Mouse (Mus musculus) thymus, adult 2 months (tissue): Measurements from ENCODE around the gene Dnaja2. TPM values are rescaled to one million over a fixed set of nuclear protein-coding genes. Genes with fewer than 3 reads are reported as not detected.

Experiments
- DNase-seq: peaks from one replicate; pipeline ENCODE4 v3.0.0; 2021
- H3K27ac ChIP-seq: fragments of 200-500 bp; 2 replicates; pipeline ENCODE4 v1.5.1; 2012; ENCODE audit warnings: low read length, control low read depth; ENCODE audit not compliant: control insufficient read depth, insufficient read depth
- H3K27me3 ChIP-seq: fragments of 200-500 bp; 2 replicates; pipeline ENCODE4 v1.6.1; 2012; ENCODE audit warnings: mild to moderate bottlenecking, low read length, moderate library complexity, mixed read lengths; ENCODE audit not compliant: control insufficient read depth, insufficient read depth
- H3K36me3 ChIP-seq: fragments of 200-500 bp; 2 replicates; pipeline ENCODE4 v1.6.1; 2012; ENCODE audit warnings: mild to moderate bottlenecking, low read length, moderate library complexity; ENCODE audit not compliant: control insufficient read depth, insufficient read depth
- H3K4me1 ChIP-seq: fragments of 200-500 bp; replicated peaks from 2 replicates; pipeline ENCODE4 v1.6.1; 2012; ENCODE audit warnings: low read length; ENCODE audit not compliant: control insufficient read depth, insufficient read depth
- H3K4me3 ChIP-seq: fragments of 200-500 bp; 2 replicates; pipeline ENCODE4 v1.5.1; 2012; ENCODE audit warnings: mild to moderate bottlenecking, low read length, control low read depth, moderate library complexity; ENCODE audit not compliant: control insufficient read depth, insufficient read depth
- CTCF ChIP-seq: fragments of 200-500 bp; IDR thresholded peaks from 2 replicates; pipeline ENCODE4 v1.5.1; 2012; ENCODE audit warnings: mild to moderate bottlenecking, control low read depth, low read length, moderate library complexity, borderline replicate concordance; ENCODE audit not compliant: control insufficient read depth, poor library complexity, insufficient read depth; ENCODE audit errors: extremely low read depth
- POLR2A ChIP-seq: fragments of 200-500 bp; IDR thresholded peaks from 2 replicates; pipeline ENCODE4 v1.6.1; 2012; ENCODE audit warnings: mild to moderate bottlenecking, low read length, control low read depth, moderate library complexity; ENCODE audit not compliant: control insufficient read depth, poor library complexity, insufficient read depth; ENCODE audit errors: extremely low read depth
- WGBS: fragments of 180-500 bp; shearing (Covaris S2); methylation state at CpG from one replicate; pipeline ENCODE4 v1.1.7; 2018; 5-methylcytosine and 5-hydroxymethylcytosine counted together
- polyA plus RNA-seq: library from polyadenylated mRNA; depleted of rRNA; stranded (reverse); fragments of >200 nt; gene quantifications from 2 replicates; pipeline ENCODE4 v1.2.3, GENCODE M21; 2012; rRNA removed

Gene Dnaja2
- polyA plus RNA-seq, 1 experiment, result 10.1 TPM

GRCm38 (mm10) chr8:85488631-85489030 is 66.5 kb downstream of the Dnaja2 start:
- Histone ChIP-seq H3K4me3 (no peak overlapping the region), H3K36me3 (no peaks in the 10 kb centered on the region), H3K27me3 (no peaks in the 10 kb centered on the region; the same call in 1 of the 2 replicates), H3K4me1 (peaks cover 8% of the 10 kb centered on the region), H3K27ac (no peak overlapping the region)
- no peak for DNase-seq
- TF ChIP-seq CTCF (no peak), POLR2A (no peak)

DNA sequence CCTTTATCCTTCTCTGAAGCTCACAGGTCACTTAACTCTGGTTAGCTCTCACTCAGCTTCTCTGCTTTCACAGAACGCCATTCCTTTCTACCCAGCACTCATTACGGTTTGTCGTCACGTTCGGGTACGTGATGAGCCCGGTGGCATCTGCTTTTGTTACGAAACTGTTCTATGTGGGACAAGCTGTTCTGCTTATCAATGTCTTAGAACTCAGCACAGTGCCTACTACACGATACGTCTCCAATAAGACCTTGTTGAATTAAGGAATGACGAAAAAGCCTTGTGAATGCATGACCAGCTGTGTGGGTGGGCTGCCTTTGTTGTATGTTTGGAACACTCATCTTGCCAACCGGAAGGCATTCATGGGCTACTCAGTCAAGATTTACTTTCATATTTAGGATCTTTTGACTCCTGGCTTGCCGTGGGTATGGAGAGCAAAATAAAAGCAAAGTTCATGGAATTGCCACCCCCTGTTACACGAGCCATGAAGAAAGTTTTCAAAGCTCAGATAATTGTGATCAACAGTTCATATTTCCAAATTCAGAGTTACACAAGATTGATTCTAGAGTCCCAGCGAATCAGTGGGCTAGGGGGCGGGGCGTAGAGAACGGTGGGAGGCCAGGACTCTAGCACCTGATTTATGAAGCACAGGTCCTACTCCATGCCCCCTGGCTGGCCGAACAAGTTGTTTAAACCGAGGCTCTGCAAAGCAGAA is 67.1 kb downstream of the Dnaja2 start:
- no peak overlapping the region for H3K27ac ChIP-seq
- no peak overlapping the region for H3K4me3 ChIP-seq
- WGBS, result 84% methylated on average over 20 of the region's 20 CpGs
- TF ChIP-seq POLR2A (no peak), CTCF (no peak)
- peaks cover 3% of the 10 kb centered on the region; the same call in 1 of the 2 replicates for H3K4me1 ChIP-seq
- no peaks in the 10 kb centered on the region; the same call in 1 of the 2 replicates for H3K27me3 ChIP-seq
- H3K36me3 ChIP-seq, result no peaks in the 10 kb centered on the region
- DNase-seq, result no peak

Other genes starting within 250 kb of the Dnaja2 start
- 0.56 and 9.0 TPM in 2 replicates for gene Mylk3, start 169.0 kb downstream of the Dnaja2 start, polyA plus RNA-seq
- 6.6 and 7.2 TPM in 2 replicates for gene 4921524J17Rik, start 122.5 kb downstream of the Dnaja2 start, polyA plus RNA-seq
- 6.0 and 8.2 TPM in 2 replicates for gene Gpt2, start 62.8 kb downstream of the Dnaja2 start, polyA plus RNA-seq
- gene Neto2, start 145.6 kb upstream of the Dnaja2 start, polyA plus RNA-seq, result 3.1 and 3.6 TPM in 2 replicates